Mouse (Mus musculus) Muller cell, postnatal 12 days (primary cell): ENCODE measurements around the gene Fahd1.

Source experiments
- DNase-seq: peaks from one replicate; pipeline ENCODE4 v3.0.0-alpha.2; 2015; ENCODE audit errors: inconsistent ontology term

Fahd1 gene

DNA sequence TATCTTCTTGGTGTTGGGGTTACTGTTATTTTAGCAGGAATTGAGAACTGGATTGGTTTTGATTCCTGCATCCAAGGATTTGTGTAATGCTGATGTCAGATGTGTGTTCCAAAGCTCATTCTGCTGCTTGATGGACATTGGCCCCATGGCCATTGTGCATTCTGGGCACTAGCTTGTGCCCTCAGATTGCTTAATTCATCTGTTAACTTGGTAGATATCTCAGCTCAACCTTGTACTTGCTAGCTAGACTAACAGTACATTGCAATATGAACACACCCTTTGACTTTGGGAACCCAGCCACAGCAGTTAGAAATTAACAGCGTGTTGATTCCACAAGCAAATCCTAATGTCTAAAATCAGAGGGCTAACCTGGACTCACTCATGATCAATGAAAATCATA lies 2.8 kb downstream of the Fahd1 start:
- DNase-seq: no peak

DNA sequence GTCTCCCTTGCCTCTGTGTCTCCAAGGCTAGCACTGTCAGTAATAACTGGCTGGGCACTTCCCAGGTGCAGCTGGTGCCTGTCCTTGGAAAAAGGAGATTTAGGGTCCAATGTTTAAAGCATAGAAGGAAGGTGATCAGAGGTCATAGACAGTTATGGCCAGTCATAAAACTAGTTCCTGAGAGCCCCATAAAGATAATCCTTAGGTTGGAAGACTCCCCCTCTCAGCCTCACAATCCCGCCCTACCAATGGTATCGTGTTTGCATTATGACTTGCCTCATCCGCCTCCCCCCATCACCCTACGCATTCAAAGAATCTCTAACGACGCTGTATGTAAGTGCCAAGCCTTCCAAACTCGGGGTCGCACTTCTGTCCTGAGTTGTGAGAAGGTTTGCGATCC lies 5.6 kb downstream of the Fahd1 start:
- no peak for DNase-seq

DNA sequence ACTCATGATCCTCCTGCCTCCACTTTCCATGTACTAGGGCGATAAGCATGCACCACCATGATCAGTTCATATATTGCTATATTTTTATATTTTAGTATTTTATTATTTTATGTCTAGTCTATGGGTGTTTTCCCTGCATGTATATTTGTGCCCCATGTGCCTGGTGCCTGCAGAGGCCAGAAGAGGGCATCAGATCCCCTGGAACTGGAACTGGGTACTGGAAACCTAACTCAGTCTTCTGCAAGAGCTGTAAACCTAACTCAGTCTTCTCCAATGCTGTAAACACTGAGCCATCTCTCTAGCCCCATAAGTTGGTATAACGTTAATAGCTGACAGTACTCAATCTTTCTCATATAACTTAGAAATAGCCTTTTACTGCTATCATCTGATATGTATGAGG lies 7.5 kb downstream of the Fahd1 start:
- DNase-seq: no peak

DNA sequence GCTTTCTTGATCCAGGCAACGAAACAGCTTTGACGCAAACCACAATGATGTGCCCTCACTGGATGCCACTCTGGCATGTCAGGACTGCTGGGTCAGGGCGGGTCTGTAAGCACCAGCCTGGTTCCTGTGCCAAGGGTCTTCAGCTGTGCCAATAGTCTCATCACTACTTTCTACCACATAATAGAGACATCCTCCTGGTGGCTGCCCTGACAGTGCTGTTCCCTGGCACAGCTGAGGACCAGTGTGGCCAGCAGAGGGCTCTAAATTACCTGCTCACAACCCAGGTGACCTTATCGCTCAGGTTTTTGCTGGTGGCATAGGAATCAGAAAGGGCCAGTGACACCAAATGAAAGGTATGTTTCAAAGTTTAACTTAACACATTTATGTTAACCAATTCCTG lies 9.0 kb downstream of the Fahd1 start:
- DNase-seq: peak; percentile 12

DNA sequence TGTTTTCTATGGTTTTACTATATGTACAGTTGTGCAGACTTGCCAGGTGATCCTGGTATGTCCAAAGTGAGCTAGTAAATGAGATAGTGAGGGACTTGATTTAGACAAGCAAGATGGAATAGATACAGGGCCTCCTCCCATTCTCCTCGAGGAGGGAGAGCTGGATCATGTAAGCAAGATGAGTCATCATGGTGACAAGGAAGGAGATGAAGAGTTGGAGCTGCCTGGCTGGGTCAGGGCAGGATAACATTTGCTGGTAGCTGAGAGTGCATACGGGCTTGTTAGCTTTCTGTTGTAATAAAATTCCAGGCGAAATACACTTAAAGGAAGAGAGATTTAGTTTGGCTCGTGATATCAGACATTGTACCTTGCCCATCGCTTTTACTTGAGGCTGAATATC lies 9.8 kb downstream of the Fahd1 start:
- DNase-seq: no peak

DNA sequence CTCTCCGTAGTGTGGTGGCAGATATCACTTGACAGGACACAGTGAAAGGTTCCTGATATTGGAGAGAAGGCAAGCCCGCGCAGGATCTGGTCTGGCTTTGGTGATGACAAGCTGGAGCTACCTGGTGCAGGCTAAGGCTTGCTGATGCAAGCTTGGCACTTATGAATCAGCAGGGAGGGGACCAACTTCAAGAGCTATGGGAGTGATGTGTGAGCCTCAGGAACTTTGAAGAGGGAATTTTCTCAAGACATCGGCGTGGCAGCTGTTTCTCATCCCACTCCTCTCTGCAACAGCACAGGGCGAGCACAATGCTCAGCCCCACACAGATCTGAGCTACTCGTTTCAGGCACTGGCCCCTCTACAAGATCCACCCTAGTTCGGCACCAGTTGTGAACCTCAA lies 10.3 kb downstream of the Fahd1 start, which contains the start of gene Hagh:
Gene Hagh, plus strand, starts transcription at position 302 of the 400 bp plus-strand sequence.
- DNase-seq: no peak

DNA sequence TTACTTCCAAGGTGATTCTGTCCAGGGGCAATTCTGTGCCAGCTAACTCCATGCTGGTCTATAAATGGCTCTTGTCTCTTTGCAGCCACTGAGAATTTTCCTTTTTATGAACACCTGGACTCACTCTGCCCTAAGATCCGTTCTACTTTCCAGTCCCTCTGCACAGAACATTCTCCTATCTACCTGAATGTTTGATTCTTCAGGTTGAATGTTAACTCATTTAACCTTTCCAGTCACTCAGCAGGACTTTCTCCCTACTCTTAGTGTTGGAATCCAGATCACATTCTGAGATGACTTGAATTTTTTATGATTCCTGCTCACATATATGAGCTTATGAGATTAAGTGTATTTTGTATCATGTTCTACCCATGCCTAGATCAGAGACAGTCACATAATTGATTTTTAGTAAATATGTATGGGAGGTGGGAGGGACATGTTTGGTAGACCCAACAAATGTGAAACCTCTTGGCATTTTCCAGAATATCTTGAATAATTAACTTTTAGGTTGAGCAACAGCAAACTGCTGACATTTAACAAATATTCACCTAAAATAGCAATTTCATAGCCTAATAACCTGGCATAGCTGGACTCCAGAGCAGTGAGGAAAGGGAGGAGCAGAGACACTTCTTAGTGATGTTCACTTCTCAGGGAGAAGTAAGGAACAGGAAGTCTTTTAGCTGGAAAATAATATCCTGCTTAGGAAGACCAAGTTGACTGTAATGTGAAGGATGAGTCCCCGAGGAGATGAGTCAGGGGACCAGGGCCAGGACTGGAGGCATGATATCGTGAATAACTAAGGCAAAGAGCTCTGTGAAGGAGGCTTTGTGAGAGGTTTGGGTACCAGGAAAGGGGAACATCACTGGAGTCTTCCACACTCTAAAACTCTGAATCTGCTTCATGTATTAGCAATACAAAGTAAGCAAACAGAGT lies 28.5 kb downstream of the Fahd1 start:
- DNase-seq: no peak

DNA sequence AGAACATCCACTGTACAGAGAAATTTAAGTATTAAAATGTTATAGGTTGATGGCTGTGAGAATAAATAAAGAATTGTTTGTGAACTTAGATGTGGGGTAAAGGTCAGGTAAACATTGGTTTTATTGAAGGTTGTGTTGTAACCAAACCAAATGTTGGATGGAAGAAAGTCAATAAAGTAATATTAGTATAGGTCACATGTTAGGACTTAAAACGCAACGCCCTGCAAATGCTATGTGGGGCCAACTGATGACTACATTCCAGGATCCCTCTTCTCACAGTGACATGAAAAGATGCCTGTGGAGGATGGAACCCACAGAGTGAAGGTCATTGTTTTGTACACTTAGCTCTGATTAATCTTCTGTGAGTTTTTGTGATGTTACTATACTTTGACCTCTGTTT lies 30.7 kb downstream of the Fahd1 start:
- no peak for DNase-seq

DNA sequence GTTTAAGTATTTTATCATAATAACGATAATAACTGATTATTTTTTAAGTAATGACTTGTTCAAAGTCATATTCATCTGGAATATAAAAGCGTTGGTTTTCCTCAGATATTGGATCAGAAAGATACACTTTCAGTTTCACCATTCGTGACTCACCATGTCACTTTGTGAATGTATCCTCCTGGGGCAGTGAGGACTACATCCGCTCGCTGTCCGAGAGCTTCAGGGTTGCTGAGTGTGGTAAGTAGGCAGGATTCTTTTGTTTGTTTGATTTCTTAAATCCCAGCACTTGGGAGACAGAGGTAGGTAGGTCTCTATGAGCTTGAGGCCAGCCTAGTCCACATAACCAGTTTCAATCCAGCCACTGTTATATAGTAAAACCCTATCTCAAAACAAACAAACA lies 32.0 kb downstream of the Fahd1 start:
- peak; percentile 2 for DNase-seq

DNA sequence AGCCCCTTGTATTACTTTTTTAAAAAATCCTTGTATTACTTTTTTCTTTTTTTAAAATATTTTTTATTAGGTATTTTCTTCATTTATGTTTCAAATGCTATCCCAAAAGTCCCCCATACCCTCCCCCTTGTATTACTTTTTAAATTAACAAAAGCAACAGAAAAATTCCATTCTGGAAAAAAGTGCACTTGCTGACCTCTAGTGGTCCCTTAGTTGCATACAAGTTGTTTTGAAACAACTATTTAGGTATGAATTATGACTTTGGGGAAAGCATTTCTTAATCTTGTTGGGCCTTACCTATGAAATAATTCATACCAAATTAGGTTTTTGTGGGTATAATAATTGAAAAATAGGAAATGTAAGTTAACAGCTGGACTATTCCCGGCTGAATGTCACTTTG lies 32.7 kb downstream of the Fahd1 start:
- peak; percentile 11 for DNase-seq

DNA sequence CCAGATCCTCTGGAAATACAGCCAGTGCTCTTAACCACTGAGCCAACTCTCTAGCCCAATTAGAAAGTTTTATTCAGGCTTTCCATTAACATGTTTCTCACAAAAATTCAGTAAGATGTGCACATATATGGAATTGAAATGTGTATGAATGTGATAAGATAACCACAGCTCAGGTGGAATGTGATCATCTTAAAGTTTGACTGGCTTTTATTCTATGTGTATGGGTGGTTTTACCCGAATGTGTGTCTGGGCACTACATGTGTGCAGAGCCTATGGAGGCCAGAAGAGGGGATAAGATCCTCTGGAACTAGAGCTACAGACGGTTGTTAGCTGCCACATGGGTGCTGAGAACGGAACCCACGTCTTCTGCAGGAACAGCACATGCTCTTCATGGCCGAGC lies 34.9 kb downstream of the Fahd1 start:
- no peak for DNase-seq

DNA sequence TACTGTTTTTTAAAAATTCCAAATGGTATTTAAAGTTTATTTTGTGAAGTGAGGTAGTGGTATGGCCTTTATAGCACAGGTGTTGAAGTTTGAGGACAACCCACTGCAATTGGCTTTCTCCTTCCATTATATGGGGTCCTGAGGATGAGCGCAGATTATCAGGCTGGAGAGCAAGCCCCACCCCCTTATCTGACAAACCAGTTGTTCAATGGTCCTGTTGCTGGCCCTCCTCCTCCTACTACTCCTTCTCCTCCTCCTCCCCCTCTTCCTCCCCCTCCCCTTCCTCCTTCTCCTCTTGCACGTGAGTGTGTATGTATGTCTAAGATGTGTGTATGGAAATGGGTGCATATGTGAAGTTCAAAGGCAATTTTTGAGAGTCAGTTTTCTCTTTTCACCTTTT lies 37.9 kb downstream of the Fahd1 start:
- no peak for DNase-seq

DNA sequence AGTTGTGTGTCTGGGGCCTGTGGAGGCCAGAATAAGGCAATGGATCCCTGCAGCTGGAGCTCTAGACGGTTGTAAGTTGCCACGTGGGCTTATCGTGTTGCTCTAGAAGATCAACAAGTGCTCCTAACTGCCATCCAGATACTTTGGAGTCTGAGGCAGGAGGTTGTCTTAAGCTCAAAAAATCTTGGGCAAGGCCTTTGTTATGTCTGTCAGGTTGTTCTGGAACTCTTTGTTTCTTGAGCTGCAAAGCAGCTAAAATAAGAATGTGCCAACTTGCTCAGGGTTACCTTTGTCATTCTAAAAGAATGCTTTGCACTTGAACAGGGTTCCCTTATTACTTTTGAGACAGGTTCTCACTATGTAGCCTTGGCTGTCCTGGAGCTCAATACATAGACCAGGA lies 39.0 kb downstream of the Fahd1 start:
- DNase-seq: no peak

DNA sequence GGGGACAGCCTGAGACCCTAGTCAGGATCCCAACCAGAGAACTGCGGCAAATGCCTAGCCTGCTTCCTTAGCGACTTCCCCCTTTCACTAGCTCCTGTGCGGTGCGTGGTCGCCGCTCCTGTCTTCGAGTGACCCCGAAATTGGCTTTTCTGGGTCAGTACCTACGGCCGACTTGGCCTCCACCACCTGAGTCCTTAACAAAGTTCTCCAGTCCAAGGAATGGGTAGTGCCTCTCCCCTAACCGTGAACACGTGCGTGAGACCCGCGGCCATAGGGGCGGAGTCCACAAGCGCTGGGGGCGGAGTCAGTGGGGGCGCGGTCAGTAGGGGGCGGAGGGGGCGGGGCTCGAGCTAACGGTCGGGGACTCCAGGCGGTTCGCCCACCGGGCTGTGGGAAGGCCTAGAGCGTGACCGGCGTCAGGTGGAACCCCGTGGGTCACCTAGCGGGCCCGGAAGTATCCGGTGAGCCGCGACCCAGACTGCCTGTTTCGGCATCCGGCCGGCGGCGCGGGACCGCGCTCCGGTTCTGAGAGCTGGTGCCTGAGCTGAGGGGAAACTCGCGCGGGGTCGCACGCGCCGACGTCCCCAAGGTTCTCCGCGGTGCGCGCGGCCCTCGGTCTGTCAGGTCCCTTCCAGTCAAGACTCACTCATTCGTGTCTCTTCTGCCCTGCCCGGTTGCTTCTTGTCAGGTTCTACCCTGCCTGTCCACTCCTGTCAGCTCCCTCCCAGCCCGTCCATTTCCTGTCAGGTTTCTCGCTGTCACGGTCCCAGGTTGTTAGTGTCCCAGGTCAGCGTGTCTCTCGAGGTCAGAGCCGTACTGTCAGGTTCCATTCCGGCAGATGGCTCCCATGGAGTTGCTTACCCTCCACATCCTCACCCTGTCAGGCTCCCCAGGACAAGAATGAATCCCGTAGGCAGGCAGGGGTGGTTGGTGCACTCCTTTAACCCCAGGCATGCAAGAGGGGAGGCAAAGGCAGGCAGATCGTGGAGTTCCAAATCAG lies 45.9 kb downstream of the Fahd1 start, which contains the start of gene Meiob:
Gene Meiob, plus strand, starts transcription at position 338 of the 1,000 bp plus-strand sequence.
- peak; percentile 79 for DNase-seq

DNA sequence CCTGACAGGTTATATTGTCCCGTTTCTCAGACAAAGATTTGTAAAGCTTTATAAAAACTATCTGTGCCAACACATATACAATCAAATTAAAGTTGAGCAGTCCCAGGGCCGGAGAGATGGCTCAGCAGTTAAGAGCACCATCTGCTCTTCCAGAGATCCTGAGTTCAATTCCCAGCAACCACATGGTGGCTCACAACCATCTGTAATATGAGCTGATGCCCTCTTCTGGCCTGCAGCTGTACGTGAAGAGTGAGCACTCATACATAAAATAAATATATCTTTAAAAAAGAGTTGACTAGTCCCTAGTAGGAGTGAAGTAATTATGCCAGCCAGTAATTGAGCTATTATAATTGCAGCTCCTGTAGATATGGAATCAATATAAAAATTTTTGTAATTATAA lies 49.6 kb downstream of the Fahd1 start:
- DNase-seq: no peak

DNA sequence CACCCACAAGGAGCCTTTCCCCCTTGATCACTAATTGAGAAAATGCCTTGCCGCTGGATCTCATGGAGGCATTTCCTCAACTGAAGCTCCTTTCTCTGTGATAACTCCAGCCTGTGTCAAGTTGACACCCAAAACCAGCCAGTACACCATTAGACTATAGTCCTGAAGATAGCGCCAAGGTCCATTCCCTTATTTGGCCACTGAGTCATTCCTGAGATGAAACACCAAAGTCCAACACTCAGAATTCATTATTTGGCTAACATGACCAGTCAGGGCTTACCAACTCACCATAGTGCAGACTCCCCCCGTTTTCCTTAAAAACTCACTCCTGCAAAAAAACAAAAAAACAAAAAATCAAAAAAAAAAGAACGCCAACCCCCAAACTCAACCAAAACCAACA lies 50.7 kb downstream of the Fahd1 start:
- DNase-seq: no peak
